Comparison of ENCODE assay signal across 13 mouse cellular contexts in the genomic region with DNA sequence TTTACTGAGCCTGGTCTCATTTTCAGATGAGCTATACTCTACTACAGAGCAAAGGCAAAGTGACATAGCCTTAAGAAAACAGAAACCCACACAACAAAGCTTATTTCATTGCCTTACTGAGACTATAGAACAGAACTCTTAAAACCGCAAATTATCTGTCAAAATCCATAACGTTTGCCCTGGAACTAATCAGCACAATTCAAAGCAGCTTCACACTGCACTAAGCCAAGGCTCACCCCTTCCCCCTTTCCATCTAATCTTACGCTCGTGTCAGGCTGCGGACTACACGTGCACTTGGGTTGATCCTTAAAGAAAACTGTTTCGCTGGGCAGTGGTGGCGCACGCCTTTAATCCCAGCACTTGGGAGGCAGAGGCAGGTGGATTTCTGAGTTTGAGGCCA.
"Had no signal": no experiment of that assay in that cellular context is flagged by ENCODE, and none has a peak within 500 bp of the region (broad histone marks: within the 10 kb centered on the region; RNA-seq: fewer than 3 reads in every experiment).

No protein-coding gene starts in this region.

- H3K27ac ChIP-seq: hindbrain, postnatal 0 days; left cerebral cortex, adult 2 months; limb, embryonic 10.5 days; midbrain, embryonic 12.5 days had no signal

- H3K9me3 ChIP-seq: limb, embryonic 10.5 days; midbrain, embryonic 12.5 days had no signal

- H3K9ac ChIP-seq: midbrain, embryonic 12.5 days had no signal

- H3K4me2 ChIP-seq: midbrain, embryonic 12.5 days had no signal

- H3K27me3 ChIP-seq: midbrain, embryonic 12.5 days had no signal

- H3K4me1 ChIP-seq: limb, embryonic 10.5 days had no signal

- H3K36me3 ChIP-seq: limb, embryonic 10.5 days; midbrain, embryonic 12.5 days had no signal

- H3K4me3 ChIP-seq: left cerebral cortex, adult 2 months; limb, embryonic 10.5 days; midbrain, embryonic 12.5 days had no signal

- DNase-seq: kidney, adult 11 months; kidney, adult 9 months; kidney, postnatal 10 days; lung, adult 2 months; lung, postnatal 36 days; right cerebral cortex, postnatal 4 days; spleen, adult 18-20 months; thymus, postnatal 4 days had no signal

- ATAC-seq: lung, postnatal 0 days had no signal
